Mouse (Mus musculus): ENCODE measurements around the gene Gpc6. TPM values are rescaled to one million over a fixed set of nuclear protein-coding genes. Genes with fewer than 3 reads are reported as not detected.

The Gpc6 gene
- polyA plus RNA-seq, 1 experiment, result not detected

GRCm38 (mm10) chr14:117908231-117908920 is 983.3 kb downstream of the Gpc6 start:
- TF ChIP-seq POLR2A (IDR thresholded peaks at IDR 0.05; ENCODE audit: insufficient read depth, low read depth, low read length) (no peak), CTCF (IDR thresholded peaks at IDR 0.05; ENCODE audit: insufficient read depth, low read depth, low read length) (no peak)
- Histone ChIP-seq H3K4me3 (ENCODE audit: insufficient read depth, low read depth, low read length) (no peak overlapping the region), H3K27ac (ENCODE audit: insufficient read depth, low read depth, low read length) (no peak overlapping the region), H3K4me1 (ENCODE audit: control insufficient read depth, insufficient read depth, low read length) (peaks cover 17% of the 10 kb centered on the region)
- 80% methylated on average over 8 of the region's 8 CpGs for WGBS

GRCm38 (mm10) chr14:117909046-117909445 is 983.9 kb downstream of the Gpc6 start:
- H3K4me1 ChIP-seq (ENCODE audit: control insufficient read depth, insufficient read depth, low read length), result peaks cover 16% of the 10 kb centered on the region
- no peak for TF ChIP-seq POLR2A (IDR thresholded peaks at IDR 0.05; ENCODE audit: insufficient read depth, low read depth, low read length)
- no peak overlapping the region for H3K4me3 ChIP-seq (ENCODE audit: insufficient read depth, low read depth, low read length)
- WGBS, result 88% methylated on average over 4 of the region's 4 CpGs
- H3K27ac ChIP-seq (ENCODE audit: insufficient read depth, low read depth, low read length), result no peak overlapping the region

GRCm38 (mm10) chr14:117910323-117910722 is 985.2 kb downstream of the Gpc6 start:
- Histone ChIP-seq H3K4me1 (ENCODE audit: control insufficient read depth, insufficient read depth, low read length) (peaks cover 10% of the 10 kb centered on the region), H3K27ac (ENCODE audit: insufficient read depth, low read depth, low read length) (no peak overlapping the region), H3K4me3 (ENCODE audit: insufficient read depth, low read depth, low read length) (no peak overlapping the region)
- 65% methylated on average over 7 of the region's 7 CpGs for WGBS
- no peak for TF ChIP-seq CTCF (IDR thresholded peaks at IDR 0.05; ENCODE audit: insufficient read depth, low read depth, low read length)
- TF ChIP-seq POLR2A (IDR thresholded peaks at IDR 0.05; ENCODE audit: insufficient read depth, low read depth, low read length), result no peak

- 93% methylated on average over 10 of the region's 10 CpGs for WGBS
- TF ChIP-seq POLR2A (IDR thresholded peaks at IDR 0.05; ENCODE audit: insufficient read depth, low read depth, low read length) (no peak), CTCF (IDR thresholded peaks at IDR 0.05; ENCODE audit: insufficient read depth, low read depth, low read length) (no peak)
- H3K4me1 ChIP-seq (ENCODE audit: control insufficient read depth, insufficient read depth, low read length), result no peaks in the 10 kb centered on the region
- H3K27ac ChIP-seq (ENCODE audit: insufficient read depth, low read depth, low read length), result no peak overlapping the region
- no peak overlapping the region for H3K4me3 ChIP-seq (ENCODE audit: insufficient read depth, low read depth, low read length)
These were observed 987.6 kb downstream of the Gpc6 start for GRCm38 (mm10) chr14:117912624-117913270.

GRCm38 (mm10) chr14:117916577-117916976 is 991.5 kb downstream of the Gpc6 start:
- TF ChIP-seq POLR2A (IDR thresholded peaks at IDR 0.05; ENCODE audit: insufficient read depth, low read depth, low read length) (no peak), CTCF (IDR thresholded peaks at IDR 0.05; ENCODE audit: insufficient read depth, low read depth, low read length) (no peak)
- Histone ChIP-seq H3K4me3 (ENCODE audit: insufficient read depth, low read depth, low read length) (no peak overlapping the region), H3K4me1 (ENCODE audit: control insufficient read depth, insufficient read depth, low read length) (peaks cover 5% of the 10 kb centered on the region), H3K27ac (ENCODE audit: insufficient read depth, low read depth, low read length) (no peak overlapping the region)
- WGBS, result 89% methylated on average over 8 of the region's 8 CpGs

GRCm38 (mm10) chr14:117918724-117919123 is 993.6 kb downstream of the Gpc6 start:
- WGBS, result 55% methylated on average over 10 of the region's 10 CpGs
- H3K27ac ChIP-seq (ENCODE audit: insufficient read depth, low read depth, low read length), result peak overlapping the region; percentile 45; the same call in 1 of the 2 replicates
- H3K4me1 ChIP-seq (ENCODE audit: control insufficient read depth, insufficient read depth, low read length), result peaks cover 5% of the 10 kb centered on the region
- TF ChIP-seq POLR2A (IDR thresholded peaks at IDR 0.05; ENCODE audit: insufficient read depth, low read depth, low read length), result no peak
- no peak for TF ChIP-seq CTCF (IDR thresholded peaks at IDR 0.05; ENCODE audit: insufficient read depth, low read depth, low read length)
- no peak overlapping the region for H3K4me3 ChIP-seq (ENCODE audit: insufficient read depth, low read depth, low read length)

- Histone ChIP-seq H3K27ac (ENCODE audit: insufficient read depth, low read depth, low read length) (no peak overlapping the region), H3K4me3 (ENCODE audit: insufficient read depth, low read depth, low read length) (no peak overlapping the region), H3K4me1 (ENCODE audit: control insufficient read depth, insufficient read depth, low read length) (peaks cover 5% of the 10 kb centered on the region)
- no peak for TF ChIP-seq CTCF (IDR thresholded peaks at IDR 0.05; ENCODE audit: insufficient read depth, low read depth, low read length)
- no peak for TF ChIP-seq POLR2A (IDR thresholded peaks at IDR 0.05; ENCODE audit: insufficient read depth, low read depth, low read length)
- WGBS, result over 99% methylated on average over 5 of the region's 5 CpGs
These were observed 994.5 kb downstream of the Gpc6 start for GRCm38 (mm10) chr14:117919612-117920011.

GRCm38 (mm10) chr14:117921393-117922014 is 996.4 kb downstream of the Gpc6 start:
- WGBS, result 83% methylated on average over 18 of the region's 18 CpGs
- Histone ChIP-seq H3K4me1 (ENCODE audit: control insufficient read depth, insufficient read depth, low read length) (peaks cover 5% of the 10 kb centered on the region), H3K27ac (ENCODE audit: insufficient read depth, low read depth, low read length) (no peak overlapping the region), H3K4me3 (ENCODE audit: insufficient read depth, low read depth, low read length) (no peak overlapping the region)
- TF ChIP-seq POLR2A (IDR thresholded peaks at IDR 0.05; ENCODE audit: insufficient read depth, low read depth, low read length) (no peak), CTCF (IDR thresholded peaks at IDR 0.05; ENCODE audit: insufficient read depth, low read depth, low read length) (no peak)

- TF ChIP-seq POLR2A (IDR thresholded peaks at IDR 0.05; ENCODE audit: insufficient read depth, low read depth, low read length) (no peak), CTCF (IDR thresholded peaks at IDR 0.05; ENCODE audit: insufficient read depth, low read depth, low read length) (no peak)
- H3K27ac ChIP-seq (ENCODE audit: insufficient read depth, low read depth, low read length), result no peak overlapping the region
- H3K4me1 ChIP-seq (ENCODE audit: control insufficient read depth, insufficient read depth, low read length), result no peaks in the 10 kb centered on the region
- WGBS, result 90% methylated on average over 8 of the region's 8 CpGs
- H3K4me3 ChIP-seq (ENCODE audit: insufficient read depth, low read depth, low read length), result no peak overlapping the region
These were observed 998.6 kb downstream of the Gpc6 start for GRCm38 (mm10) chr14:117923667-117924066.

All from olfactory bulb, adult 2 months (tissue).